Mouse (Mus musculus) small intestine, adult 2 months (tissue): ENCODE results near the gene Dydc1.

ENCODE experiments used
- CTCF ChIP-seq: fragments of 200-500 bp; IDR thresholded peaks from 2 replicates; pipeline ENCODE4 v1.5.1; 2012; ENCODE audit warnings: low read depth, mild to moderate bottlenecking, control low read depth, inconsistent platforms, low read length, moderate library complexity, mixed read lengths; ENCODE audit not compliant: insufficient replicate concordance, insufficient read length; ENCODE audit errors: extremely low read depth
- POLR2A ChIP-seq: fragments of 200-500 bp; IDR thresholded peaks from 2 replicates; pipeline ENCODE4 v1.6.1; 2012; ENCODE audit warnings: low read depth, mild to moderate bottlenecking, control low read depth, inconsistent platforms, low read length, moderate library complexity

GRCm38 (mm10) chr14:41029303-41029702 is 43.4 kb upstream of the Dydc1 start:
- TF ChIP-seq POLR2A (no peak), CTCF (no peak)
